Mouse (Mus musculus) CH12.LX (cell line): ENCODE results near the gene Pdcd10. TPM values are rescaled to one million over a fixed set of nuclear protein-coding genes. Genes with fewer than 3 reads are reported as not detected.

ENCODE experiments used
- DNase-seq: peaks from one replicate; pipeline ENCODE4 v3.0.0-alpha.2; 2013; ENCODE audit errors: extremely low read depth
- H3K27ac ChIP-seq: 2 replicates; pipeline ENCODE4 v1.5.1; 2012; ENCODE audit warnings: low read depth, mild to moderate bottlenecking, control low read depth, moderate library complexity; ENCODE audit not compliant: insufficient read depth
- H3K27me3 ChIP-seq: replicated peaks from 2 replicates; pipeline ENCODE3; 2012; ENCODE audit warnings: inconsistent platforms
- H3K36me3 ChIP-seq, 2 experiments: replicated peaks in 1 of 2; 2 replicates each; pipeline versions ENCODE3 to v1.6.1; 2012; ENCODE audit warnings: inconsistent platforms in 1 of 2, low read length in 1 of 2, mild to moderate bottlenecking in 1 of 2, mixed read lengths in 1 of 2, moderate library complexity in 1 of 2; ENCODE audit not compliant: control insufficient read depth in 1 of 2, insufficient read depth in 1 of 2
- H3K4me1 ChIP-seq, 2 experiments: 2 replicates each; pipeline ENCODE4 v1.6.1; 2012; ENCODE audit warnings: inconsistent platforms in 1 of 2, moderate library complexity in 1 of 2; ENCODE audit not compliant: insufficient read depth in 2 of 2, control insufficient read depth in 1 of 2
- H3K4me2 ChIP-seq: 2 replicates; pipeline ENCODE4 v1.6.1; 2012; ENCODE audit warnings: low read depth, mild to moderate bottlenecking, control low read depth; ENCODE audit not compliant: poor library complexity, insufficient read depth, severe bottlenecking
- H3K4me3 ChIP-seq, 3 experiments: fragments of 150-350 bp in 1 of 3; sonication (generic) in 1 of 3; replicated peaks in 1 of 3; 2 replicates each; pipeline versions ENCODE3 to v1.5.1; 2011 to 2012; ENCODE audit warnings: low read depth in 2 of 3, low read length in 2 of 3, mild to moderate bottlenecking in 2 of 3, moderate library complexity in 2 of 3, control low read depth in 1 of 3, improper control_type of control experiment in 1 of 3, inconsistent platforms in 1 of 3, mixed read lengths in 1 of 3; ENCODE audit not compliant: poor library complexity in 1 of 3
- H3K79me2 ChIP-seq: replicated peaks from 2 replicates; pipeline ENCODE4 v1.6.1; 2012; ENCODE audit warnings: mild to moderate bottlenecking, moderate library complexity; ENCODE audit not compliant: control insufficient read depth, poor library complexity, insufficient read depth, severe bottlenecking; ENCODE audit errors: extremely low read depth
- H3K9ac ChIP-seq: 2 replicates; pipeline ENCODE4 v1.6.1; 2012; ENCODE audit warnings: low read depth, mild to moderate bottlenecking, control low read depth, moderate library complexity; ENCODE audit not compliant: insufficient read depth
- H3K9me3 ChIP-seq: replicated peaks from 2 replicates; pipeline ENCODE3; 2012; ENCODE audit warnings: low read length, inconsistent platforms, mixed read lengths
- BHLHE40 ChIP-seq: IDR thresholded peaks from 2 replicates; pipeline ENCODE4 v1.6.1; 2011; ENCODE audit warnings: mild to moderate bottlenecking, low read depth, low read length, improper control_type of control experiment
- CHD1 ChIP-seq: IDR thresholded peaks from 2 replicates; pipeline ENCODE4 v1.6.1; 2012; ENCODE audit warnings: low read depth, low read length, improper control_type of control experiment, inconsistent platforms
- E2F4 ChIP-seq: IDR thresholded peaks from 2 replicates; pipeline ENCODE4 v1.6.1; 2011; ENCODE audit warnings: low read depth, low read length, improper control_type of control experiment; ENCODE audit not compliant: insufficient replicate concordance
- ETS1 ChIP-seq: conservative IDR thresholded peaks from 2 replicates; pipeline ENCODE4 v1.6.1; 2012; ENCODE audit warnings: low read depth, mild to moderate bottlenecking, inconsistent platforms, low read length, improper control_type of control experiment, moderate library complexity
- HCFC1 ChIP-seq: IDR thresholded peaks from 2 replicates; pipeline ENCODE4 v1.6.1; 2012; ENCODE audit warnings: low read depth, mild to moderate bottlenecking, inconsistent platforms, low read length, improper control_type of control experiment
- IRF4 ChIP-seq: IDR thresholded peaks from 2 replicates; pipeline ENCODE4 v1.6.1; 2014; ENCODE audit warnings: low read depth, mild to moderate bottlenecking, inconsistent platforms, low read length, improper control_type of control experiment
- JUN ChIP-seq: IDR thresholded peaks from 2 replicates; pipeline ENCODE4 v1.6.1; 2011; ENCODE audit warnings: low read depth, mild to moderate bottlenecking, low read length, improper control_type of control experiment, moderate library complexity; ENCODE audit not compliant: insufficient read depth
- JUND ChIP-seq: conservative IDR thresholded peaks from 2 replicates; pipeline ENCODE4 v1.6.1; 2011; ENCODE audit warnings: low read depth, low read length, improper control_type of control experiment
- MAFK ChIP-seq: IDR thresholded peaks from 2 replicates; pipeline ENCODE4 v1.6.1; 2011; ENCODE audit warnings: low read length, improper control_type of control experiment; ENCODE audit not compliant: insufficient replicate concordance
- MAX ChIP-seq: IDR thresholded peaks from 2 replicates; pipeline ENCODE4 v1.6.1; 2011; ENCODE audit warnings: low read length, improper control_type of control experiment
- MAZ ChIP-seq: IDR thresholded peaks from 2 replicates; pipeline ENCODE4 v1.6.1; 2012; ENCODE audit warnings: low read depth, mild to moderate bottlenecking, inconsistent platforms, low read length, improper control_type of control experiment, moderate library complexity
- MEF2A ChIP-seq: IDR thresholded peaks from 2 replicates; pipeline ENCODE4 v1.6.1; 2014; ENCODE audit warnings: low read depth, mild to moderate bottlenecking, inconsistent platforms, low read length, improper control_type of control experiment, borderline replicate concordance
- MXI1 ChIP-seq: IDR thresholded peaks from 2 replicates; pipeline ENCODE4 v1.6.1; 2011; ENCODE audit warnings: mild to moderate bottlenecking, low read depth, low read length, improper control_type of control experiment
- MYC ChIP-seq: IDR thresholded peaks from 2 replicates; pipeline ENCODE4 v1.6.1; 2011; ENCODE audit warnings: low read depth, mild to moderate bottlenecking, improper control_type of control experiment, low read length
- NELFE ChIP-seq: IDR thresholded peaks from 2 replicates; pipeline ENCODE4 v1.6.1; 2011; ENCODE audit warnings: low read depth, low read length, improper control_type of control experiment
- NRF1 ChIP-seq: IDR thresholded peaks from 2 replicates; pipeline ENCODE4 v1.6.1; 2014; ENCODE audit warnings: low read depth, mild to moderate bottlenecking, inconsistent platforms, low read length, improper control_type of control experiment, moderate library complexity
- PAX5 ChIP-seq: IDR thresholded peaks from 2 replicates; pipeline ENCODE4 v1.6.1; 2012; ENCODE audit warnings: low read length, inconsistent platforms, mixed read lengths
- POLR2AphosphoS2 ChIP-seq: IDR thresholded peaks from 2 replicates; pipeline ENCODE4 v1.6.1; 2011; ENCODE audit warnings: low read depth, low read length, improper control_type of control experiment
- RAD21 ChIP-seq: IDR thresholded peaks from 2 replicates; pipeline ENCODE4 v1.6.1; 2011; ENCODE audit warnings: low read depth, mild to moderate bottlenecking, low read length, improper control_type of control experiment, moderate library complexity
- RCOR1 ChIP-seq: conservative IDR thresholded peaks from 2 replicates; pipeline ENCODE4 v1.6.1; 2012; ENCODE audit warnings: low read depth, mild to moderate bottlenecking, inconsistent platforms, low read length, improper control_type of control experiment
- SIN3A ChIP-seq: IDR thresholded peaks from 2 replicates; pipeline ENCODE4 v1.6.1; 2012; ENCODE audit warnings: low read length, improper control_type of control experiment, inconsistent platforms
- TBP ChIP-seq: conservative IDR thresholded peaks from 2 replicates; pipeline ENCODE4 v1.6.1; 2011; ENCODE audit warnings: low read depth, low read length, improper control_type of control experiment
- TCF12 ChIP-seq: IDR thresholded peaks from 2 replicates; pipeline ENCODE4 v1.6.1; 2014; ENCODE audit warnings: low read depth, mild to moderate bottlenecking, inconsistent platforms, low read length, improper control_type of control experiment
- UBTF ChIP-seq: IDR thresholded peaks from 2 replicates; pipeline ENCODE4 v1.6.1; 2012; ENCODE audit warnings: low read depth, mild to moderate bottlenecking, inconsistent platforms, low read length, improper control_type of control experiment, moderate library complexity
- USF1 ChIP-seq: IDR thresholded peaks from 2 replicates; pipeline ENCODE4 v1.6.1; 2014; ENCODE audit warnings: low read depth, mild to moderate bottlenecking, inconsistent platforms, low read length, improper control_type of control experiment
- ZC3H11A ChIP-seq: IDR thresholded peaks from 2 replicates; pipeline ENCODE4 v1.6.1; 2012; ENCODE audit warnings: low read depth, mild to moderate bottlenecking, inconsistent platforms, low read length, improper control_type of control experiment
- ZKSCAN1 ChIP-seq: IDR thresholded peaks from 2 replicates; pipeline ENCODE4 v1.6.1; 2012; ENCODE audit warnings: low read depth, inconsistent platforms, low read length, improper control_type of control experiment, borderline replicate concordance
- ZMIZ1 ChIP-seq: IDR thresholded peaks from 2 replicates; pipeline ENCODE4 v1.6.1; 2012; ENCODE audit warnings: low read depth, mild to moderate bottlenecking, inconsistent platforms, low read length, improper control_type of control experiment
- ZNF384 ChIP-seq: IDR thresholded peaks from 2 replicates; pipeline ENCODE4 v1.6.1; 2012; ENCODE audit warnings: low read depth, low read length, improper control_type of control experiment, inconsistent platforms
- dilution Hi-C: fragments of 300-500 bp; cut with MboI; formaldehyde crosslinking; loops from 2 replicates; pipeline ENCODE4 v1.14.3; 2020; ENCODE audit warnings: low sequenced_read_pairs; ENCODE audit not compliant: extremely low pct_unique_long_range_greater_than_20kb, extremely low pct_ligation_motif_present
- in situ Hi-C: fragments of 300-500 bp; cut with MboI; formaldehyde crosslinking; loops from 3 replicates; pipeline ENCODE4 v1.14.3; 2019; ENCODE audit warnings: low sequenced_read_pairs, low pct_ligation_motif_present, low pct_unique_long_range_greater_than_20kb, mixed read lengths
- polyA plus RNA-seq: library from polyadenylated mRNA; unstranded; fragments of >175 nt; gene quantifications from 2 replicates; pipeline ENCODE4 v1.2.1, GENCODE M21; 2012; ENCODE audit warnings: low read depth; ENCODE audit not compliant: insufficient read length
- total RNA-seq, 2 experiments: library from RNA; depleted of rRNA; stranded (reverse); fragments of 300-350 nt in 1 of 2; fragments of >200 nt in 1 of 2; gene quantifications; 2 replicates each; pipeline ENCODE4 v1.2.3; 2012 to 2014

Pdcd10 gene
- total and polyA plus RNA-seq, 3 experiments: 37.1 to 142 (median 73.6) TPM

- H3K79me2 ChIP-seq: no peaks in the 10 kb centered on the region
- H3K4me3 ChIP-seq: no peak within 1 kb of the TSS
- no peak within 1 kb of the TSS for H3K4me2 ChIP-seq
- in situ Hi-C loops (no loop called here), dilution Hi-C loops (no loop called here)
- TF ChIP-seq BHLHE40 (no peak), CHD1 (no peak), MAX (no peak), JUND (no peak), SIN3A (no peak), TCF12 (no peak), ZKSCAN1 (no peak), MEF2A (no peak), NRF1 (no peak), ZMIZ1 (no peak), MYC (no peak), ZNF384 (no peak), USF1 (no peak), MAZ (no peak), ETS1 (no peak), E2F4 (no peak), RCOR1 (no peak), UBTF (no peak), RAD21 (no peak), ZC3H11A (no peak)
- no peak for DNase-seq
- no peak within 1 kb of the TSS for H3K27ac ChIP-seq
- no peaks in the 10 kb centered on the region for H3K27me3 ChIP-seq
- no peaks in the 10 kb centered on the region for H3K4me1 ChIP-seq
- no peak within 1 kb of the TSS for H3K9ac ChIP-seq
- no peaks in the 10 kb centered on the region for H3K36me3 ChIP-seq
- H3K9me3 ChIP-seq: no peaks in the 10 kb centered on the region
Measured at GRCm38 (mm10) chr3:75482056-75482455, 74.6 kb downstream of the Pdcd10 start, which contains the start of gene Wdr49. TSS of gene Wdr49 (minus strand) at chr3:75482156.

GRCm38 (mm10) chr3:75475106-75475505, 81.5 kb downstream of the Pdcd10 start:
- H3K27me3 ChIP-seq: no peaks in the 10 kb centered on the region
- H3K9ac ChIP-seq: no peak overlapping the region
- in situ Hi-C loops (no loop called here), dilution Hi-C loops (no loop called here)
- H3K4me3 ChIP-seq: no peak overlapping the region
- H3K27ac ChIP-seq: no peak overlapping the region
- H3K79me2 ChIP-seq: no peaks in the 10 kb centered on the region
- TF ChIP-seq PAX5: no peak
- TF ChIP-seq HCFC1: no peak
- no peak for TF ChIP-seq TBP
- TF ChIP-seq MXI1: no peak
- TF ChIP-seq POLR2AphosphoS2: no peak
- TF ChIP-seq BHLHE40: no peak
- no peak for TF ChIP-seq NELFE
- no peak for TF ChIP-seq ZKSCAN1
- TF ChIP-seq MYC: no peak
- TF ChIP-seq USF1: no peak
- TF ChIP-seq JUN: no peak
- no peak for TF ChIP-seq IRF4
- TF ChIP-seq NRF1: no peak
- TF ChIP-seq MAFK: no peak
- DNase-seq: no peak
- no peaks in the 10 kb centered on the region for H3K4me1 ChIP-seq
- H3K4me2 ChIP-seq: no peak overlapping the region
- H3K36me3 ChIP-seq: no peaks in the 10 kb centered on the region
- H3K9me3 ChIP-seq: no peaks in the 10 kb centered on the region
